Mouse (Mus musculus) cortical plate, adult 2 months (tissue): ENCODE results near the gene H2-M10.4.
"Not testable (repeated sequence)": the region's sequence is repeated elsewhere in the genome, so short reads cannot be mapped to it uniquely, and the experiment has no call there.

Source experiments
- CTCF ChIP-seq: fragments of 200-500 bp; IDR thresholded peaks from 2 replicates; pipeline ENCODE4 v1.5.1; 2011; ENCODE audit warnings: mild to moderate bottlenecking, control low read depth, low read length; ENCODE audit not compliant: insufficient read depth; ENCODE audit errors: extremely low read depth
- POLR2A ChIP-seq: fragments of 200-500 bp; IDR thresholded peaks from 2 replicates; pipeline ENCODE4 v1.6.1; 2011; ENCODE audit warnings: mild to moderate bottlenecking, low read length, control low read depth; ENCODE audit not compliant: insufficient read depth; ENCODE audit errors: extremely low read depth

DNA sequence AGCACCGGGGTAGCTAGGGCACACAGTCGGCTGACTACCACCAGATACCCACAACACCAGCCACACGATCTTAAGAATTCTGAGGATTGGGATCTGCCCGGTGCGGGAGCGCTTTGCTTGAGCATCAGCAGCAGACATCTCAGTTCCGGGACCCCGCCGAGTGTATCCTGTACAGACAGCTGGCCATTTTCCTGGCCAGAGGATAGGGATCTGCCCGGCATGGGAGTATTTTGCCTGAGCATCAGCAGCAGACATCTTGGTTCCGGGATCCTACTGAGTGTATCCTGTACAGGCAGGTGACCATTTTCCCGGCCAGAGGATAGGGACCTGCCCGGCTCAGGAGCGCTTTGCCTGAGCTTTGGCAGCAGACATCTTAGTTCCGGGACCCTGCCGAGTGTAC is 26.0 kb upstream of the H2-M10.4 start:
- TF ChIP-seq CTCF, POLR2A: not testable (repeated sequence)
